Mouse (Mus musculus): ENCODE data around the gene Ulk4. TPM values are rescaled to one million over a fixed set of nuclear protein-coding genes. Genes with fewer than 3 reads are reported as not detected.

The Ulk4 gene
- total and polyA plus RNA-seq, 3 experiments: 26.6 to 31.1 TPM; not detected in 1

GRCm38 (mm10) chr9:120981777-120982176 is 295.2 kb downstream of the Ulk4 start:
- Histone ChIP-seq H3K36me3 (ENCODE audit: control insufficient read depth in 1 of 2, insufficient read depth in 2 of 2, low read length in 2 of 2) (no peaks in the 10 kb centered on the region), H3K79me2 (ENCODE audit: control insufficient read depth, insufficient read depth, low read length, poor library complexity) (no peaks in the 10 kb centered on the region), H3K27me3 (ENCODE audit: control insufficient read depth in 1 of 2, insufficient read depth in 2 of 2, low read length in 2 of 2) (no peaks in the 10 kb centered on the region), H3K27ac (ENCODE audit: control insufficient read depth, low read depth, low read length) (no peak overlapping the region), H3K4me3 (ENCODE audit: control insufficient read depth in 1 of 2, insufficient read depth in 1 of 2, low read depth in 2 of 2, low read length in 2 of 2) (no peak overlapping the region), H3K9ac (ENCODE audit: control insufficient read depth, low read depth, low read length, poor library complexity, severe bottlenecking) (no peak overlapping the region), H3K4me1 (ENCODE audit: control insufficient read depth in 1 of 2, insufficient read depth in 2 of 2, low read length in 2 of 2) (no peaks in the 10 kb centered on the region), H3K9me3 (replicated peaks; ENCODE audit: insufficient read depth, low read length) (no peaks in the 10 kb centered on the region)
- no peak for DNase-seq (ENCODE audit: low read depth, low spot score)
- no peak for TF ChIP-seq MAZ (IDR thresholded peaks at IDR 0.05; ENCODE audit: low read depth, low read length)
- no peak for TF ChIP-seq ETS1 (IDR thresholded peaks at IDR 0.05; ENCODE audit: low read depth, low read length)
- no peak for TF ChIP-seq RAD21 (IDR thresholded peaks at IDR 0.05; ENCODE audit: low read depth, low read length)
- no peak for TF ChIP-seq CHD1 (IDR thresholded peaks at IDR 0.05; ENCODE audit: low read depth, low read length)

GRCm38 (mm10) chr9:120976856-120977255 is 300.1 kb downstream of the Ulk4 start:
- DNase-seq (ENCODE audit: low read depth, low spot score): no peak
- H3K4me3 ChIP-seq (ENCODE audit: control insufficient read depth in 1 of 2, insufficient read depth in 1 of 2, low read depth in 2 of 2, low read length in 2 of 2): no peak overlapping the region
- H3K4me1 ChIP-seq (ENCODE audit: control insufficient read depth in 1 of 2, insufficient read depth in 2 of 2, low read length in 2 of 2): no peaks in the 10 kb centered on the region
- no peaks in the 10 kb centered on the region for H3K9me3 ChIP-seq (replicated peaks; ENCODE audit: insufficient read depth, low read length)
- H3K27ac ChIP-seq (ENCODE audit: control insufficient read depth, low read depth, low read length): no peak overlapping the region
- no peak overlapping the region for H3K9ac ChIP-seq (ENCODE audit: control insufficient read depth, low read depth, low read length, poor library complexity, severe bottlenecking)
- TF ChIP-seq KAT2A (conservative IDR thresholded peaks at IDR 0.05; ENCODE audit: low read depth, low read length) (no peak), GATA1 (IDR thresholded peaks at IDR 0.05; ENCODE audit: low read depth, low read length) (no peak), USF1 (IDR thresholded peaks at IDR 0.05; ENCODE audit: low read depth, low read length) (no peak), ZKSCAN1 (IDR thresholded peaks at IDR 0.05; ENCODE audit: low read depth, low read length) (no peak), MXI1 (IDR thresholded peaks at IDR 0.05; ENCODE audit: low read depth, low read length) (no peak), JUND (IDR thresholded peaks at IDR 0.05; ENCODE audit: low read depth, low read length) (no peak), CTCF (IDR thresholded peaks at IDR 0.05 in 2 of 3, conservative IDR thresholded peaks at IDR 0.05 in 1 of 3; ENCODE audit: control insufficient read depth in 1 of 3, insufficient read depth in 1 of 3, low read depth in 2 of 3, low read length in 3 of 3, poor library complexity in 1 of 3, severe bottlenecking in 1 of 3) (no peak), BHLHE40 (IDR thresholded peaks at IDR 0.05; ENCODE audit: borderline replicate concordance, low read depth, low read length) (no peak), ELF1 (IDR thresholded peaks at IDR 0.05; ENCODE audit: low read depth, low read length) (no peak)
- no peaks in the 10 kb centered on the region for H3K36me3 ChIP-seq (ENCODE audit: control insufficient read depth in 1 of 2, insufficient read depth in 2 of 2, low read length in 2 of 2)
- H3K79me2 ChIP-seq (ENCODE audit: control insufficient read depth, insufficient read depth, low read length, poor library complexity): no peaks in the 10 kb centered on the region
- no peaks in the 10 kb centered on the region for H3K27me3 ChIP-seq (ENCODE audit: control insufficient read depth in 1 of 2, insufficient read depth in 2 of 2, low read length in 2 of 2)

GRCm38 (mm10) chr9:120976158-120976557 is 300.8 kb downstream of the Ulk4 start:
- H3K27me3 ChIP-seq (ENCODE audit: control insufficient read depth in 1 of 2, insufficient read depth in 2 of 2, low read length in 2 of 2): no peaks in the 10 kb centered on the region
- no peak overlapping the region for H3K27ac ChIP-seq (ENCODE audit: control insufficient read depth, low read depth, low read length)
- H3K36me3 ChIP-seq (ENCODE audit: control insufficient read depth in 1 of 2, insufficient read depth in 2 of 2, low read length in 2 of 2): no peaks in the 10 kb centered on the region
- H3K4me3 ChIP-seq (ENCODE audit: control insufficient read depth in 1 of 2, insufficient read depth in 1 of 2, low read depth in 2 of 2, low read length in 2 of 2): no peak overlapping the region
- TF ChIP-seq CHD2 (IDR thresholded peaks at IDR 0.05; ENCODE audit: low read length): no peak
- no peak for TF ChIP-seq UBTF (IDR thresholded peaks at IDR 0.05; ENCODE audit: borderline replicate concordance, insufficient read depth, low read depth, low read length)
- no peak for TF ChIP-seq HCFC1 (IDR thresholded peaks at IDR 0.05; ENCODE audit: low read depth, low read length)
- no peak for TF ChIP-seq SMC3 (IDR thresholded peaks at IDR 0.05; ENCODE audit: low read depth, low read length)
- DNase-seq (ENCODE audit: low read depth, low spot score): no peak
- H3K79me2 ChIP-seq (ENCODE audit: control insufficient read depth, insufficient read depth, low read length, poor library complexity): no peaks in the 10 kb centered on the region
- H3K9ac ChIP-seq (ENCODE audit: control insufficient read depth, low read depth, low read length, poor library complexity, severe bottlenecking): no peak overlapping the region
- no peaks in the 10 kb centered on the region for H3K4me1 ChIP-seq (ENCODE audit: control insufficient read depth in 1 of 2, insufficient read depth in 2 of 2, low read length in 2 of 2)
- no peaks in the 10 kb centered on the region for H3K9me3 ChIP-seq (replicated peaks; ENCODE audit: insufficient read depth, low read length)
